Mouse (Mus musculus) bone marrow macrophage, adult 2 months (primary cell): ENCODE measurements around the gene Vezf1.

Source experiments
- CTCF ChIP-seq: IDR thresholded peaks from 2 replicates; pipeline ENCODE4 v1.5.1; 2012; ENCODE audit warnings: low read depth, mild to moderate bottlenecking, low read length, moderate library complexity
- POLR2A ChIP-seq: IDR thresholded peaks from 2 replicates; pipeline ENCODE4 v1.6.1; 2012; ENCODE audit warnings: mild to moderate bottlenecking, low read depth, low read length, borderline replicate concordance

- TF ChIP-seq POLR2A (no peak), CTCF (no peak)
These were observed 30.9 kb downstream of the Vezf1 start for GRCm38 (mm10) chr11:88098787-88099598.
